Mouse (Mus musculus): ENCODE data around the gene Mvb12b.

DNA sequence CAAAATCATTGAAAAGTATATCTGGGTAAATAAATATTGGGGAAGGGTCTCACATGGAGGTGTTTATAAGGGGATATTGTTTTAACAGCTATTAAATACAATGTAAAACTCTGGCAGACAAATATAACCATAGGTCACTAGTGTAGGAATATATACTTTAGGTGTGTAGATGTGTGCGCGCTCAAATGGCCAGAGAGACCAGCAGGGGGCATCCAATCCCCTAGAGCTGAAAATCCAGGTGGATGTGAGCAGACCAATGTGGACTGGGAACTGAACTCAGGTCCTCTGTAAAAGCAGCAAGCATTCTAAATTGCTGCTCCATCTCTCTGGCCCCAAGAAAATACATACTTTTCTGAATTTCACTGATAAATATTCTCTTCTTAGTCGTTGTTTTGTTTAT lies 5.4 kb upstream of the Mvb12b start:
- TF ChIP-seq CTCF (IDR thresholded peaks at IDR 0.05; ENCODE audit: low read depth, low read length) (no peak), TAL1 (conservative IDR thresholded peaks at IDR 0.05; ENCODE audit: low read depth, low read length) (no peak)
